Mouse (Mus musculus) left cerebral cortex, postnatal 10 days (tissue): ENCODE data around the gene Ngfr. TPM values are rescaled to one million over a fixed set of nuclear protein-coding genes. Genes with fewer than 3 reads are reported as not detected.

Source experiments
- DNase-seq, 2 experiments: peaks; one replicate each; pipeline ENCODE4 v3.0.0; 2021 to 2022; ENCODE audit warnings: low spot score in 2 of 2, mixed read lengths in 1 of 2; ENCODE audit errors: extremely low spot score in 1 of 2
- intact Hi-C: fragments of 180-260 bp; cut with DNase I; formaldehyde crosslinking; loops from one replicate; pipeline ENCODE4 v1.15.1; 2025
- total RNA-seq, 2 experiments: library from RNA; stranded (reverse); gene quantifications; 2 replicates each; pipeline ENCODE4 v1.2.3; 2021

The Ngfr gene
- total RNA-seq, 2 experiments from 2014 or later, result 1.9 to 2.1 TPM

DNA sequence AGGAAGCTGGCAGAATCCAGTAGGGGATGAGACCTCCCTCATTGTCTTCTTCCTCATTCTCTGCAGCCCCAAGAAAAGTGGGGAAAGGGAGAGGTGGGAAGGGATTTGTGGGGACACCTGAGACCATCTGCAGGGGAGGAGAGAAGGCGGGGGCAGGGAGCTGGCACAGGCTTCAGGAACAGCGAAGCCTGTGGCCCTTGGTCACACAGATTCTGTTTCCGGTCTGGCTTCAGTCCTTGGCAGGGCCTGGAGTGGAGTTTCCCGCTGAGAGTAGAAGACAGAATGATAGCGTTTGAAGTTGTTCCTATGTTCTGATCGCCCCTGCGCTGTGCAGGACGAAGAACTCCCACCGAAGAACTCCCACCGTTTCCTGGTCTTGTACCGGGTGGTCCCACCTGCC is 9.2 kb upstream of the Ngfr start:
- DNase-seq, result peak in 1 of 2 experiments; percentile 50
- intact Hi-C loops, result no loop called here

DNA sequence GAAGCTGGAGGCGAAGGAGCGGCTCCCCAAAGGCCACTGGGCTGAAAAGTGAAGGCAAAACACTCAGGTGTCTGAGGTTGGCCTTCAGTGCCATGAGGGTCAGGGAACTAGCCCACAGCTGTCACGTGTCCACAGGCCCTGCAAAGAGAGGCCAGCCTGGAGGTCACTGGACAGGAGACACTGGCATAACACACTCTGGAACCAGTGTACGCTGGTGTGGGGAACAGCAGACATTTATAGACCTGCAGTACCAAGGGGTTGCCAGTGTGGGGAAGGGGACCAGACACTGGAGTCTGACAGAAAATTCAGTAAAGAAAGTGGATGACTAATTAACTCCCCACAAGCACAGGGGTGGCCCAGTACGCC is 8.6 kb upstream of the Ngfr start:
- intact Hi-C loops, result no loop called here
- peak in 1 of 2 experiments; percentile 16 for DNase-seq

DNA sequence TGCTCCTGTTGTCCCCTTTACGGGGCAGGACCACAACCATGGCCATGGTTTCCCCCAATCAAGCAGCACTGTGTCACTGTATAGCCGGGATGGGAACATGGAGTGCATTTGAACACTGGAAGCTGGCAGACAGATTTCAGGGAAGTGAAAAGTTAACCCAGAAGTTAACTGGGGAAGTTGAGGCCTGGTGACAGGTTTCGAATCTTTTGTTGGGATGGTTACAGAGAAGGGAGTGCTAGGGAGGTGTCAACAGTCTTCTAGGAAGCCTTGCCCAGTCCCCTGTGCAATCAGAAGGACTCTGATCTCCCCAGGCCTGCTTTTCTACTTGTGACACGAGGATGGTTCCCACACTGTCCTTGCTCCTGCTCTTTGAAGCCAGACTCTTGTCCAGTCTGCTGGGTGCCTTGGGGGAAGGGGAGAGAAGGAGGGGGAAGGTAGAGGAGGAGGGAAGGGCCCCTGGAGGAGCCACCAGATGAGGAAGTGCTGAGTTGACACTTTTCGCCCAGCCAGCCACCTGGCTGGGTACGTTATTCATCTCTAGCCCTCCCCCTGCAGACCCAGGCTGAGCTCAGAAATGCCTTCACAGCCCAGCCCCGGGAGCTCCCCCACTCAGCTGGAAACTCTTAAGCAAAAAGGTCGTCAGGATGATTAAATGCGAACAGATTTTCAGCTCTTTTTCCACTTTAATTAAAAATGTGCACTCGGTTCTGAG is 8.1 kb upstream of the Ngfr start:
- DNase-seq, result peak in 1 of 2 experiments; percentile 20
- intact Hi-C loops, result no loop called here

DNA sequence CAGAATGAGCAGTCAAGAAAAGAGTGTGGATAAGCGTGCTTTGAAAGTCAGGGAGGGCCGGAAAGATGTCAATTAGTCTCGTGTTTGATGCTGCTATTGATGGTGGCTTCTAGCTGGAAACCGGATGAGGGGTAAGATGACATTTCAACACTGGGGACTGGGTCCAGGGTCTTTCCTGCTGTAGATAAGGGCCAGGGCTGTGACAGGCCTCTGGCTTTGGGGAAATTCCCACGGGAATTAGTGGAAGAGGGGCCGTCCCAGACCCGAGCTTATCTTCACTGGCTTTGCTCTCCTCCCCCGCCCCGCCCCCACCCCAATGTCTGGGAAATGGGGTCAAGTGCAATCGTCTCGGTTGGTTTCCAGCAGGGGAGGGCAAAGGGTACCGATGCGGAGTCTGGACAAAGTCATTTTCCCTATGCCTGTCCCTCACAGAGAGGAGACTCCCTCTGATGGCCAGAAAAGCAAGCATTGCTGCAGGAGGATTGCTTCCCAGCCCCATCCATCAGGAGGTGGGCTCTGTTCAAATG is 7.2 kb upstream of the Ngfr start:
- intact Hi-C loops, result no loop called here
- DNase-seq, result peak in 1 of 2 experiments; percentile 6

DNA sequence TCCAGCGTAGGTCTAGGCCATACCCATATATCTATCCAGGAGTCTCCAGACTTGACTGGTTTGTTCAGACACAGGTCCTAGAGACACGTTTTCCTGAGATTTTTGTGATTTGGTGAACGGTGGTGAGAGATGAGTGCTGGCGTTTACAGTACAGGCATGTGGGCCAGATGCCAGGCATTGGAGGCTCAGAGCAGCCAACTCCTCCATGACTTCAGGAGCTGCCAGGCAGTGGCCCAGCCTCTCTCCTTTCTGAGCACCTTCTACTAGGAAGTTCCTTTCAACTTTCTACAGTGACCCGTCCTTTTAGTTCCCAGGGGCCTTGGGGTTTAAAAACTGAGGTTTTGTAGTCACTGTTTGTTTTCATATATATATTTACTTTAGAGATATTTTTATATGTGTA is 6.0 kb upstream of the Ngfr start:
- intact Hi-C loops, result no loop called here
- DNase-seq, result peak in 1 of 2 experiments; percentile 26

DNA sequence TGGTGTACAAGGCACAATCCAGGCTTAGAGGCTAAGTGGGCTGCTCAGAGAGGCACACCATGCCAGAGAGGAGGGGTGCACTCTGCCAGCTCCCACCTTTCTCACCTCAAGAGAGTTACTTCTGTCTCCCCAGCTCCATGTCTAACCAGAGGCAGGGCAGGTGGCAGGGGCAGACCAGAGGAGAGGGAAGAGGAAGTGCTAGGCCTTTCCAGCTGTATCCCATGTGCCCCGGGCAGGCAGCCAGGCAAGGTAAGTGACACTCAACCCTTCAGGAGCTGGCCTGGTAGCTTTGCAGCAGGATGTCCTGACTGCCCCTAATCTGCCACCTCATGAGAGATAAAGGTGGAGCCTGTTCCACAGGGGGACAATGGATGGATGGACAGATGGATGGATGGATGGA is 5.2 kb upstream of the Ngfr start:
- intact Hi-C loops, result no loop called here
- peak in 1 of 2 experiments; percentile 22 for DNase-seq

DNA sequence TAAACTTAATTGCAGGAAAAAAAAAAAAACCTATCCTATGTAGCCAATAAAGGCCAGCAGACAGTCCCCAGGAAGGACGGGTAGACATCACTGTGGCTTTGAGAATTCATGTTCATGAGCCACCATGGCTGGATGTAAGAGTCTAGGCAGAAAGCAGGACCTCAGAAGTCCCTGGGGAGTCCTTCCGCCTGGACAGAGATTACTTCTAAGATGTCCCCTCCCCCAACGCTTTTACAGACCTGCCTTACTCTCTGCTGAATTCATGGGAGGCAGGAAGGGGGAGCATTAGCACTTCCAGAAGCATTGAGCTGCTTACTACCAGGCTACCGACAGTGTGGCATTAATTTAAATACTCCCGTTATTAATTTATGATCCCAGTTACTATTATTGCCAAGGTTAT is 1.7 kb upstream of the Ngfr start:
- DNase-seq, result peak in 1 of 2 experiments; percentile 11
- intact Hi-C loops, result loop anchor here (5.0 kb wide), 1 partner anchor 58 kb away; no protein-coding TSS in a partner anchor

DNA sequence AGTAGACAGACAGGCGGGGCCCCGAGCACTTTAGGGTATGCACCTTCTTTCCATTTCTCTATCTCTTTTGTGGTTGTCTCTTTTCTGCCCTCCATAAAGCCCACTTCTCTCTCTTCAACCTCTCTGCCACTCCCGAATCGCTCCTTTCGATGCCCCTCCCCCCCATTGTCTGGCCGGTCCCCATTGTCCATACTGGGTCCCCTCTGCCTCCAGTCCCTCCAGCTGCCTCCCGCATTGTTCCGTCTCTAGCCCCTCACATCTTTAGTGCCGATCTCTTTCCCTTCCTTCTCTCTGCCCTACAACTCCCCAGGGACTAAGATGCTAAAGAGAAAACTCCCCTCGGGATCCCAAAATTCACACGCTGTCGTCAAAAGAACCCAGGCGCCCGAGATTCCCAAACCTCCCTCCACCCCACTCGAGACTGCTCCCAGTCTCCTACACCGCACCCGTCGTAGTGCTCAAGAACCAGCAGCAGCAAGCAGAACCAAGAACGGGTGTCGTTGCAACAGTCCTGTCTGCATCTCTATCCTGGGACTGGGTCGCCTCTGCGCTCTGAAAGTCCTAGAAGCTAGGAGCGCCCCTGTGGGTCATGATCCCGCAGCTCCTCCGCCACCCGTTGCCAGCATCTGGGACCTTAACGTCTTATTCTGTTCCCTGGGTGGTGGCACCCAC is 648 bp downstream of the Ngfr start:
- no peak for DNase-seq
- intact Hi-C loops, result loop anchor here (2.0 to 5.0 kb wide), 2 partner anchors 52 to 60 kb away; no protein-coding TSS in a partner anchor

DNA sequence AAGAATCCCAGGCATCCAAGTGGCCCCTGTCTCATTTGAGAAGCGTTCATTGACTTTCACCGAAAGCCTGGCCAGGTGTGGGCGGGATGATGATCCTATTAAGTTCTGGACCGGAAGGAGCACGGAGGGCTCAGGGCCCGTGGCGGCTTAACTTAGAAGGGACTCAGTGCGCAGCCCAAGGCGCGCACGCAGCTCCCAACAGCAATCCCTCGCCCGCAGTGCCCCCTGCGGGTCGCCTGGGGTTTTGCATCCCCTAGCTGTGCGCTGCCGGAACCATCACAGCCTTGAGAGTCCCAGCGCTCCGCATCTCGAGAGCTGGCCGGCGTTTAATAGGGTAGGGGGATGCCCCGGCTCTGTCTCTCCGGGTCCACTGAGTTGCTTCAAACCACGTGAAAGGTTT is 1.4 kb downstream of the Ngfr start:
- peak; percentile 71 to 85 for DNase-seq
- intact Hi-C loops, result loop anchor here (2.0 to 5.0 kb wide), 2 partner anchors 51 to 61 kb away; no protein-coding TSS in a partner anchor

DNA sequence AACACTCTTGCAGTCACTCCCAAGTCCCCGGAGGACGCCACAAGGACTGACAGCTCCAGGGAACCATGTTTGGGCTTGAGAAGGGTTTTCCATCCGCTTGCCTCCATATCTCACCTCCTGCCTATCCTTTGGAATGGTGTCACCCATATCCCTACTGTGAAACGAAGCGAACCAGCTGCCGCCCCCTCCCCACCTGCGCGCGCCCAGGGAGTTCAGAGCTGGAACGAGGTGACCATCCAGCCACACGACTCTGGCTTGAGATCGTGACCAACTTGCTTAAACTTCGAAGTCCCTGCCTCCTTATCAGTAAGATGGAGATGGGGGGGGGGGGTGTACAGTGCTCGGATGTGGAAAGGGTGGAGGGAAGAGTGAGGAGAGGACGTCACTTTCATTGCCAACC is 1.9 kb downstream of the Ngfr start:
- intact Hi-C loops, result loop anchor here (2.0 to 5.0 kb wide), 2 partner anchors 51 to 62 kb away; no protein-coding TSS in a partner anchor
- DNase-seq, result no peak

DNA sequence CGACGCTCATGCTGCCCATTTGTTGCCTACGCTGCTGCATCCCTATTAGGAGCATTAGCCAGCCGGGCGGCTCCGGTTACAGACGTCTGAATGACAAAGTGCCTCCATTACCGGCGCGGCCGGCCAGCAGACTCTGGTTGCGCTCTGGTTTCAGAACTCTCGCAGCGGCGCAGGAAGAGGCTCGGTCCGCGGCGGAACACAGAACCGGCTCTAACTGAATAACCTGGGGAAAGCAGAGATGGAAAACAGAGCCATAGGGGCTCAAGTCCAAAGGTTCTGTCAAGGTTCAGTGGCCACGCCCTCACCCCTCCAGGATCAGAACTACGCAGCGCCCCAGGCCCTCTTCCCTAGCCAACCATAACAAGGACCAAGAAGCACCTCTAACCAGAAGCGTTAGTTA is 2.3 kb downstream of the Ngfr start:
- intact Hi-C loops, result loop anchor here (5.0 kb wide), 1 partner anchor 62 kb away; no protein-coding TSS in a partner anchor
- DNase-seq, result no peak

DNA sequence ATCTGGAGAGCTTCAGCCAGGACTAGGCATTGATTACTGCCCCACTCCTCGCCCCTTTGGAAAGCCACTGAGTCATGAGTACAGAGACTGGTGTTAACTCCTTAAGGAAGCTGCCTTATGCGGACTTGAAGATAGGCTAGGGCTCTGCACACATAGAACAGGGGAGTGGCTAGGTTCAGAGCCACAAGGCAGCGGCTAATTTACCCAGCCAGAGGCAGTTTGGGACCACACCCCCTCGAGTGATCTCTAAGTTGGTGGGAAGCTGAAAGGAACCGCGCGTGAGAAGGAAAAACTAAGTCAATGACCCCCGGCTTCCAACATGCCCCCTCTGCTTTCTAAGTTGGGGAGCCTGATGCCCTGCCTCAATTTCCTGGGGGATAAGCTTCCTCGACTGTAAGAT is 2.9 kb downstream of the Ngfr start:
- intact Hi-C loops, result loop anchor here (5.0 kb wide), 1 partner anchor 63 kb away; no protein-coding TSS in a partner anchor
- DNase-seq, result no peak

DNA sequence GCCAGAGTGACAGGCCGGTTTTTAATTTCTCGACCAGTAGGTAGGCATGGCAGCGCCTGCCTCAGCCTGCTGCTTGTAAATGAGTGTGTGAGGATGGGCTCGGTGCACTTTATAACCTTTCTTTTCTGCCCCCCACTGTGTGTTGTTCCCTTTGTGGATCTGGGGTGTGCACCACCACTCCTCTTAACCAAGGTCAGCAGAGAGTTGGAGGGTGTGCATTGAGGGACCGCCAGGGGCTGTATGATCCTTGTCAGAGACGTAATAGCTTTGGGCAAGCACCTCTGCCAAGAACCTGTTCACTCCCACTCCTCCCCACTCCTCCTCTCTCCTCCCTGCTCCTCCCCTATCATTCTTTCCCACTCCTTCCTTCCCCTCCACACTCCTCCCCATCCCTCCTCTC is 4.1 kb downstream of the Ngfr start:
- DNase-seq, result peak in 1 of 2 experiments; percentile 7
- intact Hi-C loops, result no loop called here

DNA sequence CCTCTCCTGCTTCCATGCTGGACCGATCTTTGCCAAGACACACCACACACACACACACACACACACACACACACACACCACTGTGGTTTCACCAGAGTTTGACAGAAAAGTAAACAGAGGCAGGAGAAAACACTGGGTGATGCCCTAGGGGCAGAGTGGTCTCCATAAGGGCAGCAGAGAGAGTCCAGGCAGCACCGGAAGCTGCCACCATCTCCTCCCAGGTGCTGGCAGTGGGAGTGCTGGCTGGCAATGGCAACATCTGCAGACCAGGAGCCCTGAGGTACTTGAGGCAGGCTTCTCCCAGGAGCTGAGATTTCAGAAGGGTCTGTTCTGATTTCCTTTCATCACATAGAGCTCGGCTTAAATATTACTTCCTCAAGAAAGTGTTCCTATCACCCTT is 5.3 kb downstream of the Ngfr start:
- peak in 1 of 2 experiments; percentile 9 for DNase-seq
- intact Hi-C loops, result no loop called here

DNA sequence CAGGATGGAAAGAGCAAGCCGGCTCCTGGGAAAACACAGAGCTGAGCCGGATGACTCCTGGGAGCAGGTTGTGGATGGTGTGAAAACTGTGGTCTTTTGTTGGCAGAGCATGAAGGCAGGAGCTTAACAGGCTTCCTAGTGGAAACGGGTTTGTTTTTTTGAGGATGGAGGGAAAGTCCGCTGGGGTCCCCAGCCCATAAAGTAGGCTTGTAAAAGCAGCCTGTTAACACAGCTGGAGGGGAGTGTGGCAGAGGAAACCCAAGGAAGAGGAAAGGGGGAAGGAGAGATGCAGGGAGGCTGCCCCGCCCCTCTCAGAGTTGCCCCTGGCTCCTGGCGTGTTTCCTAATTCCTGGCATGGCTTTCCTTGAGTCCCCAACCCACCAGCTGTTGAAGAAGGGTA is 8.1 kb downstream of the Ngfr start:
- intact Hi-C loops, result no loop called here
- no peak for DNase-seq

DNA sequence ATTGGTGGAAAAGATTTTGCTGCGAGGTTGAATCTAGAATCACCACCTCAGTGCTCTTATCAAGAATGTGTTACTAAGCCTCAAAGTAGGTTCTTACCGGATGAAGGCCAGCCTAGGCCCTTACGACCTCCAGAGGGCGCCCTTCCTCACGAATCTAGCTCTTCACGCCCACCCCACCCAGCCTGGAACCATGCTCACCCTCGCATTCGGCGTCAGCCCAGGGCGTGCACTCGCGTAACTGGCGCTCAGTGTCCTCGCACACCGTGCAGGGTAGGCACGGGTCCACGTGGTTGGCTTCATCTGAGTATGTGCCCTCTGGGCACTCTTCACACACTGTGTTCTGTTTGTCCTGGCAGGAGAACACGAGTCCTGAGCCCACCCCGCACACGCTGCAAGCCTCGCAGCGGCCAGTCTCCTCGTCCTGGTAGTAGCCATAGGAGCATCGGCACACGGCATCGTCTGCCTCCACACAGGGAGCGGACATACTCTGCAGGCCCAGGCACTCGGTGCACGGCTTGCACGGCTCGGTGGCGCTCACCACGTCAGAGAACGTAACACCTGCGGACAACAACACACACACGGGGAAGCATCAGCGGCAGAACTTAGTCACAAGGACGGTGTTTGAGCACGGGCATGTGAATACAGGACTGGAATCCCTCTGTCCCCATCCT is 9.6 kb downstream of the Ngfr start:
- DNase-seq, result peak in 1 of 2 experiments; percentile 67
- intact Hi-C loops, result no loop called here

DNA sequence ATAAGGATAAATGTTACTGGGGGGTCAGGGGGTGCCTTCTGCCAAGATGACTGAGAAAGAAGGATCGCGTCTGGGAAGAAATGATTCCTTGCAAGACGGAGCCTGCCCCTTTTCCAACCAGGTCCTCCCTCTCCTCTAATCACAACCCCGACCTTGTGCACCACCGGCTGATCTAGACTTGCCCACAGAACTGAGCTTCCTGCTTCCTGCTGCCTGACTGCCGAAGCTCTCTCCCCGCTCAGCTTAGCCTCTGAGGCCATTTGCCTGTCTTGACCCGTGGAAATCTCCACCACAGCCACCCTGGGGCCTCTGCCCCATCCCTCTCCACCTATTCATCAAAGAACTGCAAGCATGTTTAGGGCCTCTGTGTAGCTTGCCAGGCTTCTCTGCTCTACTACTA is 11.2 kb downstream of the Ngfr start:
- intact Hi-C loops, result no loop called here
- DNase-seq, result no peak

DNA sequence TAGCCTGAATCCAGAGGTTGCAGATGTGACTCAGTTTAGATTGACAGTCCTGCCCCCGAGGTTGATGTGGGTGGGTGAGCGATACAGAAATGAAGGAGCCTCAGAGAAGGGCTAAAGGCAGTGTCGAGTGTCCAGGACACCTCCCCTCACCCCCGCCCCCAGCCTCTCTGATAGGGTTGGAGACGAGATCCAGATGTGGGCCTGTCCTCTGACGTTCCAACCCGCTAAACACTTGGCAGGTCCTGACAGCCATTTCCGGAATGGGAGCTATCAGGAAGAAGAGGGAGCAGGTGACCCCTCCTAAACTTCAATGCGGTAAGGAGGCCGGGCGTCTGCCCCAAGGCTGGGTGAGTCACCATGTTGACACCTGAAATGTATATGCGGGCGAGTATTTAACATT is 11.7 kb downstream of the Ngfr start:
- no peak for DNase-seq
- intact Hi-C loops, result no loop called here

DNA sequence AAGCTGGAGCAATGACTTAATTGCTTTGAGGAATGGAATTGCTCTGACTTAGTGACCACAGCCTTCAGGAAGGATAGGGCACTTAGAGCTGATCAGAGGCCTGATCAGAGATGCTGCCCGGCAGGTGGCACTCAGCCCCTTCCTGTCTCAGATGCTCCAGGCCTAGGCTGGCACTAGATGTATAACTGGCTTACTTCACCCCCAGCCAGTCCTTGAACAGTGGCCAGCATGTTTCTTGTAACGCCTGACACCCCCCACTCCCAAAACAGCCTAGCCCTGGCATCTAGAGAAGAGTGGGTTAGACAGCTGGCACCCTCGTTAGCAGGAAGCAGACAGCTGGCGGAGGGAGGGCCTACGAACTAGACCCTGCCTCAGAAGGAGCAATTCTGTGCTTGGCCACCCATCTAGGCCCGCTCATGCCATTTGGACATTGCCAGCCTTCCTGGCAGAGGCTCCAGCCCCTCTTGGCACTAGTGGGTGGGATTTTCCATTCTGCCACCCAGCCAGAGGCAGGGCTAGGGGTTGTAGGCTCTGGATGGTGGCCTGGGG is 12.7 kb downstream of the Ngfr start:
- intact Hi-C loops, result no loop called here
- DNase-seq, result no peak
